Mouse (Mus musculus) embryo, embryonic 10.5 days (tissue): Measurements from ENCODE around the gene Gm9999.

Experiments used
- DNase-seq: peaks from one replicate; pipeline ENCODE4 v3.0.0-alpha.2; 2015; ENCODE audit warnings: low spot score

Gene Gm9999

DNA sequence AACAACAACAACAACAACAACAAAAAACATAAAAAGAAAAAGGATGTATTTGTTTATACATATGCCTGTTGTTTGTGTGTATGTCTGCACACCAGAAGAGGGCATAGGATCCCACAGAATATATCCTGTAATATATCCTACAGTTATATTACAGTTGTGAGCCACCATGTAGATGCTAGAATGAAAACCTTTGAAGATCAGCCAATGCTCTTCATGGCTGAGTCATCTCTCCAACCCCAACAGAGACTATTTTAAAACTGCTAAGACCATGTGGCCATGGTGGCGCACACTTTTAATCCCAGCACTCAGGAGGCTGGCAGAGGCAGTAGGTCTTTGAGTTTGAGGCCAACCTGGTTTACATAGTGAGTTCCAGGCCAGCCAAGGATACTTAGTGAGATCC lies 44.1 kb downstream of the Gm9999 start:
- no peak for DNase-seq

DNA sequence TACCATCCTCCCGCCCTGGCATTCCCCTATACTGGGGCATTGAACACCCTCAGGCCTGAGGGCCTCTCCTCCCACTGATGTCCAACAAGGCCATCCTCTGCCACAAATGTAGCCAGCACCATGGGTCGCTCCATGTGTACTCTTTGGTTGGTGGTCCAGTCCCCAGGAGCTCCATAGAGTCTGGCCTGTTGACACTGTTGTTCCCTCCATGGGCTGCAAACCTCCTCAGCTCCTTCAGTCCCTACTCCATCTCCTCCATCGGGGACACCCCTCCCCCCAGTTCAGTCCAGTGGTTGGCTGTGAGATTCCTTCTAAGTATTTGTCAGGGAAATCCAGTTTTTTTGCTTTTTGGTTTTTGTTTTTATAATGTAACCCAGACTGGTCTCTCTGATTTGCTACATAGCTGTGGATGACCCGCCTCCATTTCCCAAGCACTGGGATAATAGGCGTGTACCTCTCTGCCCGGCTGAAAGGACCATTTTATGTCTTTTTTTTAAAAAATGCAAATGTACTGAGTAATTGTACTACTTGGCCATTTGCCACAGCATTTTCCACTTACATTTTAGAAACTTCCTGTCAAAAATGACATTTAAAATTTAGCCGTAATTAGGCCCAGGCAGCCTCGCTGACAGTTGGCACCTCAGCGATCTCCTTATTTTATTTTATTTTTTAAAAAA lies 47.3 kb downstream of the Gm9999 start:
- no peak for DNase-seq

DNA sequence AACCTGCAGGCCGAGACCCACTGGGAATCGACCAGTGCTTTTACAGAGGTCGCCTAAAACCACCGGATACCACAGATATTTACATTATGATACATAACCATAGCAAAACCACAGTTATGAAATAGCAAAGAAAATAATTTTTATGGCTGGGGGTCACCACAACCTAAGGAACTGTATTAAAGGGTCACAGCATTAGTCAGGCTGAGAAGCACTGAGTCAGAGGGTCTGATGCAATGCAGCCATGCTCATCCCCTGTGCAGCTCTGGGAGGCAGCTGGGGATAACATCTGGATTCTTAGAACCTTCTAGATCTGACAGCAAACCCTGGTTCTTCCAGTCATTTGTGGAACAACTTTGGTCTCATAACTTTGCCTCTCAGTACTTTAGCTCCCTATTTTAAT lies 48.0 kb downstream of the Gm9999 start:
- DNase-seq: no peak

DNA sequence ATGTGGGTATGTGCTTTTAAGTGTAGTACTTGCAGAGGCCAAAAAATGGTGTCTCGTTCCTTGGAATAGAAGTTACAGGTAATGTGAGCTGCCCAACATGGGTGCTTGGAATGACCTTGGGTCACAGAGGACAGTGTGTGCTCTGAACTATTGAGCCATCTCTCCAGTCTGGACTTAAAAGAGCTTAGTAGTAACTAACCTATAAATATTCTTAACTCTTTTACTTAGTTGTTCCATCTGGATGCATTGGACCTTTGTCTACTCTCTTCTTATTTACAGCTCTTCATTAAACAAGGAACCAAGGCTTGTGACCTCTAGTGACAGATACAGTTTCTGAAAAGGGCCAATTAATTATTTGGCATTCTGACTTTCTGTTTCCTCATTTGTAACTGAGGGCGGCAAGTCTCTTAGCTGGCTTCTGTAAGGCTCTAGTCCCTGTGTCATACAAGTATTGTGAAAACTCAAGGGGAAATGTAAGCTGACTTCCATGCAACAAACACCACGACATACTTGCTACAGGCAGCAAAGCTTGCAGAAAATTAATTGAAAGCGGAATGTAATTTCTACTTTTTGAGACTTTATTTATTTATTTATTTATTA lies 51.5 kb downstream of the Gm9999 start:
- no peak for DNase-seq

DNA sequence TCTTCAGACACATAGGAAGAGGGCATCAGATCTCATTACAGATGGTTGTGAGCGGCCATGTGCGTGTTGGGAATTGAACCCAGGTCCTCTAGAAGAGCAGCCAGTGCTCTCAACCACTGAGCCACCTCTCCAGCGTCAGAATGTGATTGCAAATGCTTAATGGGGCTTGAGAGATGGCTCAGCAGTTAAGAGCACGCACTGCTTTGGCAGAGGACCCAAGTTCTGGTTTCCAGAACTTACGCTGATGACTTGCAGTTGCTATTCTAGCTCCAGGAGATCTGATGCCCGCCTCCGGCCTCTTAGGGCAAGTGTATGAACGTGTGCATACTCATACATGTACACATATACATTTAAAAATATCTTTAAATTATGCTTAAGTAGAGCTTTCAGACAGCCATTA lies 52.0 kb downstream of the Gm9999 start:
- DNase-seq: no peak
